Mouse (Mus musculus): Measurements from ENCODE around the gene Ptgs1.

The Ptgs1 gene

DNA sequence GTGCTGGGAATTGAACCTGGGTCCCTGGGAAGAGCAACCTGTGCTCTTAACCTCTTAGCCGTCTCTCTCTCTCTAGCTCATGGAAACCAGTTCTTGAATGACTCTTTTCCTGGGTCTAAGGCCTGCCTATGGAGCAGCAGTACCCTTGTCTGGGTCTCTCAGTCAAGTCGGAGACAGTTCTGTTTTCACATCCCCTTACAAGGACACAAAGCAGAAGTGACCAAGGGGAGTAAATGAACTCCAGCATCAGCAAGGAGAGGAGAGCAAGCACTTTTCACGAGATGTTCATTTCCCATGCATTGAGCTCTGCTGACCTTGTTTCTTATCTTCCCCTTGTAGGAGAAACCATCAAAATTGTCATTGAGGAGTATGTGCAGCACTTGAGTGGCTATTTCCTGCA is 14.5 kb downstream of the Ptgs1 start:
- DNase-seq (ENCODE audit: extremely low spot score, low read depth, low spot score) = no peak

GRCm38 (mm10) chr2:36247964-36248363 is 17.7 kb downstream of the Ptgs1 start:
- DNase-seq (ENCODE audit: extremely low spot score, low read depth, low spot score) = no peak

GRCm38 (mm10) chr2:36251156-36251555 is 20.9 kb downstream of the Ptgs1 start:
- no peak for DNase-seq (ENCODE audit: extremely low spot score, low read depth, low spot score)

- no peak for DNase-seq (ENCODE audit: extremely low spot score, low read depth, low spot score)
These were observed 22.3 kb downstream of the Ptgs1 start for GRCm38 (mm10) chr2:36252505-36252904.

DNA sequence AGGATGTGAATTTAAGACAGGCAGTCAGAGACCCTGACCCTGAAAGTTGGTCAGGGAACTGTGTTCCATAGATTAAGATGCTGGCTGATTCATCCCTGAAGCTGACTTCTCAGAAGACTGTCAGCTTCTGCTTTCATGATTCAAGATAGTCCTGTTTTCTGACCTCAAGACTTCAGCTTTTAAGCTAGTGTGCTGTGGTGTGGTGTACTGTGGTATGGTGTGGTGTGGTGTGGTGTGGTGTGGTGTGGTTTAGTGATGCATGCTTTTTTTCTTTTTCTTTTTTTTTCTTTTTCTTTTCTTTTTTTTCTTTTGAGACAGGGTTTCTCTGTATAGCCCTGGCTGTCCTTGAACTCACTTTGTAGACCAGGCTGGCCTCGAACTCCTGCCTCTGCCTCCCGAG is 24.2 kb downstream of the Ptgs1 start:
- DNase-seq (ENCODE audit: extremely low spot score, low read depth, low spot score) = no peak

GRCm38 (mm10) chr2:36256931-36257330 is 26.7 kb downstream of the Ptgs1 start:
- DNase-seq (ENCODE audit: extremely low spot score, low read depth, low spot score) = no peak

DNA sequence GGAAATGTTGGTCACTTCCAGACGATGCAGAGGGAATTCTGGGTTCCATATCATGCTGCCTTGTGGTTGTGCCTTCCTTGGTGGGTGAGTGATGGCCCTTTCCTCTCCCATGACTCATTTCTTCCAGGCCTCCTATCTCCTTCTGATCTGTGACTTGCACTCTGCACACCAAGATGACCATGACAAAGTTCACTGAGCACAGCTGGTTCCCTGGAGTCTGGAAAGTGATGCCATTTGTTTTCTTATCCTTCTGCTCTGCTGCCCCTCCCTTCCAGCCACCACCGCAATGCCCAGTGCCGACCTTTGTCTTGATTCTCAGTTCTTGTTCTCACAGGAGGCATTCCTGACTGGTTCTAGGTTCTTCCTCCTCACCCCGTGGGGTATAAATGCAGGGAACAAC is 29.2 kb downstream of the Ptgs1 start:
- no peak for DNase-seq (ENCODE audit: extremely low spot score, low read depth, low spot score)

- DNase-seq (ENCODE audit: extremely low spot score, low read depth, low spot score) = no peak
These were observed 29.7 kb downstream of the Ptgs1 start for GRCm38 (mm10) chr2:36259798-36260540.

- no peak for DNase-seq (ENCODE audit: extremely low spot score, low read depth, low spot score)
These were observed 31.8 kb downstream of the Ptgs1 start for GRCm38 (mm10) chr2:36262025-36262424.

DNA sequence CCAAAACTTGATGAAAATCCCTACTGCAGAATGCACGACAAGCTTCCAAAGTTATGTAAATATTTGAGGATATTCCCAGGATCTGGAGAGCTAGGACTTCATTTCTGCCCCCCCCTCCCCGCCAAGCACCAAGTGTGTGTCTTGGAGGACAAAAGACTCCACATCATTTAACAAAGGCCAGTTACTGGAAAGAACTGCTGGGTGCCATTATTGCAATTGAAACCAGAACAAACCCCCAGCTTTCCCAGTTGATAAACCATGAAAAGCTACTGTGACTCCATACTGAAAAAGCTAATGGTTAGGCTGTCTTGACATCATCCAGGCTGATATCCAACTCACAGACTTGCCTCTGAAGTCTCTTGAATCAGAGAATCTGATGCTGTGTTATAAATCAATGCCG is 39.2 kb downstream of the Ptgs1 start:
- no peak for DNase-seq (ENCODE audit: extremely low spot score, low read depth, low spot score)

DNA sequence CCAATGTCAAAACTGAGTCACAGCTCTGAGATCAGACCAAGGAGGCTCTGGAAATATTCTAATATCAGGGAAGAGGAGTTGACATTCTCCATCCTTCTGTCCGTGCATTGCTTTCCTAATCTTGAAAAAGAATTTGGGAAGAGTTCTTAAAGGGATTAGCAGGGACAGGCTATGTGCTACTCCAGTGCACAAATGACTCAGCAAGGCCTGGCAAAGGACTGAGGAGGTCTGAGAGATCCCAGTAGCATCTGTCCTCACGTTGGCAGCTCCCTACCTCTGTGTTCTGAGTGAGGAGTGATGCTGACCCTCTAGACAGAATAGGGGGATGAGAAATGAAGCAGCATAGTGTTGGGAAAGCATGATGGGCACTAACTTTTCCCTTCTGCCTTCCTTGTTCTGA is 40.0 kb downstream of the Ptgs1 start:
- DNase-seq (ENCODE audit: extremely low spot score, low read depth, low spot score) = no peak

DNA sequence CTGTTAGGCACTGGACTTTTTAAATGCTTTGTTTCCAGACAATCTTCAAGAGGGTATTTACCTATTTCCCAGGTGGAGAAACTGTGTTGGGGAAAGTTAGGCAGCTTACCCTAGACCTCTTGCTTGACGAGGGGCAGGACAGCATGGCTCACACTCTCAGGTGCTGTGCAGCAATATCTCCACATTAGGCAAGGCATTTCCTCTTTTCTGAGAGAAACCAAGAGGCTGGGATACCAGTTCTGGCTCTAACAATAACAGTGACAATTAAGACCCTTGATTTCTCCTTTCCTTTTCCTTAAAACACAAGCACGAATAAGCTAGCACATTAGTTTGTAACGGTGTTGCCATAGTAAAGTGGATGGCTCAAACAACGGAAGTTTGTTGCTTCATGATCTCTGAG is 40.9 kb downstream of the Ptgs1 start:
- no peak for DNase-seq (ENCODE audit: extremely low spot score, low read depth, low spot score)

DNA sequence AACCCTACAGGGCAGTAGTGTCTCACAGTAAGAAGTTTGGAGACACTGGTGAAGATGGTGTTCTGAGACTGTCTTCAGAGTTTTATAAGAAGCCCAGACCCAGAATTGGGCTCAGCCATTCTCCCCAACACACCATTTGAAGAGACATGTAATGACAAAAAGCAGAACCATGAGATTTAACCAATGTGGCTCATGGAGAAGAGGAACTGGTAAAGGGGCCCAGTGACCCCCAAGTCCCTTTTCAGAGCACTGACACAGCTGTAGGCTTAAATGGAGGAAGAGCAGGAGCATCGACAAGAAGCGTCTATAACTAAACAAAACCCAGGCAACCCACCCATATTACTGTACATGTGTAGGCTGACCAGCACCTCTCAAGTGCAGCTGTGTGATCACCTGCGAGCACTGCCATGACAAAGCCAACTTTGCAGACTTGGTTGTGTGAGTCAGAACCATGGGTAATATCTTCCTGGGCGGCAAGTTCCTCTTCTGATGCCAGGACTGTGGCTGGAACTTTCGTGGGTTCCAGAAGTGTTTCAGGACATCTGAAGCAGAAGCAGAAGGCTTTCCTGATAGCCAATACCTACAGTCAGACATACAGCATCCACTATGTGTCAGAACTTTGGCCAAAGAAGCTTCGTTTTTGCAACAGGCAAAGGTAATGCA is 42.2 kb downstream of the Ptgs1 start:
- no peak for DNase-seq (ENCODE audit: extremely low spot score, low read depth, low spot score)

DNA sequence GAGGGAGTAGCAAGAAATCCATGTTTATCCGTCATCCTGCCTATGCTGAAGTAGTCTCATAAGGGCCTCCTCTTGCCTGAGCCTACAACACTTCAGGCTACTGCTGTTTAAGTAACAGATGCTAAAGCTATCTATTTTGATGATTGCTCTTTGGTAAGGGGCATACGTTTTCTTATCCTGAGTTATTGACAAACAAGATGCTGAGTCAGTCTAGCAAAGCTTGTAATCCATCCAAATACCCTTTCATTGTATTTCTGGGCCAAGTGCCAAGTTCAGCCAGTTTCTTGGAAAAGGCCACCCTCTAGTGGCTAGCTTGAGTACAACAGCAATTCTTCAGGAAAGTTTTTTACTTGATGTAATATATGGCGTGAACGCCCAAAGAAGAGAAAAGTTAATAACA is 46.2 kb downstream of the Ptgs1 start:
- DNase-seq (ENCODE audit: extremely low spot score, low read depth, low spot score) = peak; percentile 39

DNA sequence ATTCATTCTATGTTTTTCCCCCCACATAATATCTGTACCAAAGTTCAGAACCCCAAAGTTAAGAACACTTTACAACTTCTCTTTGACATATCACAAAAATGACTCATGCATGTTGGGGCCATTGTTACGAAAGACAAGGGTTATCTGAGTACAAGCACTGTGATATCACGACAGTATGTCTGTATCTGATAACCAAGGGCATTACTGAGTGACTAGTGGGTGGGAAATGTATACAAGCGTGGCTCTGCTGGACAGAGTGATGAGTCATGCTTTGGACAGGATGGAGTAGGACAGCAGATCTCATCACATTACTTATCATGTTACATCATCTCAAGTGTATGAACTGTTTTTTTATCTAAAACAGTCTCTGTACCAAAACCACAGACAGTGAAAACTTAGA is 48.5 kb downstream of the Ptgs1 start:
- no peak for DNase-seq (ENCODE audit: extremely low spot score, low read depth, low spot score)

- DNase-seq (ENCODE audit: extremely low spot score, low read depth, low spot score) = no peak
These were observed 50.9 kb downstream of the Ptgs1 start for GRCm38 (mm10) chr2:36281138-36281537.

DNA sequence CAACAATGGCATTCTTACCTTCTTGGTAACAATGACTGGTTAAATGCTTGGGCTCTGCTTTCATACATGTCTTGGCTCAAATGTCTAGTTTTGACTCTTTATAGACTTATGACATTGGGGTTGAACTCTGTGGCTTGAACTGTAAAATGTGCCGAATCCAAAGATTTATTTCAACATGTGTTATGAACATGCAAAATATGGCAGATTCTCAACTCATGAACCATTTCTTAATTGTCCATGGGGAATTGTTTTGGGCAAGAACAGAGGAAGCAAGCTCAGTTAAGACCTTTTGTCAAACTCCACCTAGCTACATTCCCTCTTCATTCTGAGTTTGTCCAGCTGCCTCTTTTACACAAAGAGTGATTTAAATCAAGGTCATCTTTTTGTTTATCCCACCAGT is 52.1 kb downstream of the Ptgs1 start:
- DNase-seq (ENCODE audit: extremely low spot score, low read depth, low spot score) = no peak

All from hindlimb bud, embryonic 11.5 days (tissue).